Mouse (Mus musculus): ENCODE results near the gene Cox6a1.
"Not testable (repeated sequence)": the region's sequence is repeated elsewhere in the genome, so short reads cannot be mapped to it uniquely, and the experiment has no call there.

Cox6a1 gene

GRCm38 (mm10) chr5:115348546-115349224 lies at the start of gene Cox6a1:
TSS of gene Cox6a1 (minus strand) at chr5:115348981.
- peak; percentile 98 for DNase-seq (ENCODE audit: low spot score in 2 of 2)

DNA sequence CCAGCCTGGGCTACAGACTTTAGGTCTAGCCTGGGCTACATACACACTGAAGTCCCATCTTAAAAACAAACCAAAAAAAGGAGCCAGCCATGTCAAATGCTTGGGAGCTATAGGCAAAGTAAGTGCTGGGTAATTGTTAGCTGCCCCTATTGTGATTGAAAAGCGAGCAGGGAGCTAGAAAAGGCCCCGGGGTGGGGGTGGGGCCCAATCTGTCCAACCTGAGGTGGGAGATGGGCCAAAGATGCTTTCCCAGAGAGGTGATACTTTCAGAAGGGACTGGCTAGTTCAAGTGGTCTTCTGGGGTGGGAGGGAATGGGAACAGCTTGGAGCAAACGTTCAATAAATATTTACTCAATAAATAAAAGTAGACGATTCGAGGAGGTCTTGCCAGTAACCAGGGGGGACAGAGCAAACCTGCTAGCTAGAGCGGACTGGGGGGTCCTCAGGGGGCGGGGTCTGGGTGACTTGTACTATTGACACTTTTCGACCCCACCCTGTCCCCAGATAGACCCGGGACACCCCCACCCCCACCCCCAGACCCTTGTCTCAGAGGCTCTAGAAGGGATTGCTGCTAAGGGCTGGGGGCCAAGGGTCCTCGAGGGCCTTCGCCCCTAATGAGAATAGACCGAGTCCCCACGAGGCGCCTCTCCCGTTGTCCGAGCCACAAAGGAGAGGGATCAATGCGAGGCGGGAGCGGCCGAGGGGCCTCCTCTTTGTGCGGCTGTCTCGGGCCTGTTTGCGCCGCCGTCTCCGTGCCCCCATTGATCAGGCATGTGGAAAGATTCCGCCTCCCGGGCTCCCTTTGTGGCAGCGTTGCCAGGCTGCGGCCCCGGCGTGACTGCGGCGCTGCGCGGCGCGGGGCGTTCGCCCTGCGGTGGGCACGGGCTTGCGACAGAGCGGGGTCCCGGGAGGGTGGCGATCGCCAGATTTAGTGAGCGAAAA lies 49.3 kb upstream of the Cox6a1 start:
- no peak for DNase-seq (ENCODE audit: low spot score in 2 of 2)

DNA sequence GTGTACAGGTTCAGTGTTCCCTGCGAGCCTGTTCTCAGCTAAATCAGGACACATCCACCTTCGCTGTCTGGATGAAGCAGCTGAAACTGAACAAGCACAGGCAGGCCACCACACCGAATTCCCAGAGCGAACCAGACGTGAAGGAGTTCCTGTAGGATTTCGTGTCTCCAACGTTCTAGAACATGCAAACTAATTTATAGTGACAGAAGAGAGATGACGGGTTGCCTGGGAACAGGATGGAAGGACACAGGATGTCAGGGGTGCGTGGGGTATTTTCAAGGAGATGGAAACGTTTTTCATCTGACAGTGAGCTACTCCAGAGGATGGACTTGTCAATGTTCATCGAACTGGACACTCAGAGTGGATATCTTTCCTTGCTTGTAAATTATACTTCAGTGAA lies 47.9 kb upstream of the Cox6a1 start:
- no peak for DNase-seq (ENCODE audit: low spot score in 2 of 2)

- DNase-seq (ENCODE audit: low spot score in 2 of 2): no peak
Measured at GRCm38 (mm10) chr5:115394836-115395235, 46.1 kb upstream of the Cox6a1 start.

DNA sequence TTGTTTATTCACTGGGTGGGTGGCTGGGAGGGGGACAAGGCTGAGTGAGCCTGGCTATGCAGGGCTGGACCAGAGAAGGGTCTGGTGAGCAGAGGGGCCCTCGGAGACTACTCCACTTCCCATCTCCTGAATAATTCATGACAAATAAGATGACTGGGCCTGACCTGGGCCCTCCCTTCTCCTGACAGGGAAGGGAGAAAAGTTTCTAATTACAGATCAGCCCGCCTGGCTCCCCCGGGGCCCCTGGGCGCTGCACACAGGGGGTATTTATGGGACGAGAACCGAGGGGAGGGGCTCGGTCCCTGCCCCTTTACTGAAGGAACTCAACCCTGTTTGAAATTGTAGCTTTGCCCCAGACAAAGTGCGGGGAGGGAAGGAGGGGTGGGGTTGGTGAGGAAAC lies 45.4 kb upstream of the Cox6a1 start:
- DNase-seq (ENCODE audit: low spot score in 2 of 2): no peak

DNA sequence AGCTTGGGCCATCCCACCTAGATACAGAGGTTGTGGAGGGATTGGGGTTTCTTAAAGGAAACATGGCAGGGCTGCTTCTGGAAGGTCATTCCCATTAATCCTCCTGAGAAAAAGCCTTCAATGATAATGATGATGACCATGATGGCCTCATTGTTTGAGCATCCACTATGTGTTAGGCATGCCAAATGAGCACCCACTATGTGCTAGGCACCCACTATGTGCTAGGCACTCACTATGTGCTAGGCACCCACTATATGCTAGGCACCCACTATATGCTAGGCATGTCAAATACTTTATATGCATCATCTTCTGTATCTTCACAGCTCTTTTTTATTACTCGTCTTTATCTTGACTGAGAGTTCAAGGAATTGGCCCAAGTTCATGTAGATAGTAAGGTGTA lies 44.2 kb upstream of the Cox6a1 start:
- DNase-seq (ENCODE audit: low spot score in 2 of 2): no peak

DNA sequence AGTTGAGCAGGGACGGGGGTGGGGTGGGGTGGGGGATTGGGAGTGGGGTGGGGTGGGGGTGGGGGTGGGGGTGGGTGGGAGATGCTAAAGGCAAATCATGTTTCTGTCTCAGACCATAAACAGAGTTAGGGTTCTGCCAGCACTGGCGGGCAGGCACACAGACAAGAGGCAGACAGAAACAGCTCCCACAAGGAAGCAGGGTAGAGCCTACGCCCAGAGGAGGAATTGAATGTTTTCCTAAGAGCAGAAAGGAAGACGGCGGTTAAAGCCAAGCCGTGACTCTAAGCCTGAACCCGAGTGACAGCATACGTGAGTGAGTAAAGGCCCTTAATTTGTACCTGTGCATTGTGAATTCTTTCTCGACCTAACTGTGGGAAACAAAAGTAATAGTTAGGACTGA lies 43.2 kb upstream of the Cox6a1 start:
- no peak for DNase-seq (ENCODE audit: low spot score in 2 of 2)

- not testable (repeated sequence) for DNase-seq (ENCODE audit: low spot score in 2 of 2)
Measured at GRCm38 (mm10) chr5:115378882-115379281, 30.1 kb upstream of the Cox6a1 start.

DNA sequence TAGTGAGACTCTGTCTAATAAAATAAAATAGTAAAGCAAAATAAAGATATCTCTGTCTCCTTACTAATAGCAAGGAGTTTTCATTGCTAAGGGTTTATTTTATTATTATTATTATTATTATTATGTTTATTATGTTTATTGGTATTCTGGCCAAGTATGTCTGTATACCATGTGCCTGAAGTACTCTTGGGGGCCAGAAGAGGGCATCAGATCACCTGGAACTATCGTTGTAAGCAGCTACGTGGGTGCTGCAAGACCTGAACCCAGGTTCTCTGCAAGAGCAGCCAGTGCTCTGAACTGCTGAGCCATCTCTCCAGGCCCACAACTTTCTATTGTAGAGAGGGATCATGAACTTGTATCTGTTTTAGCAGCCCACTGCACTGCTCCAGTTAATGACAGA lies 26.7 kb upstream of the Cox6a1 start:
- DNase-seq (ENCODE audit: low spot score in 2 of 2): no peak

DNA sequence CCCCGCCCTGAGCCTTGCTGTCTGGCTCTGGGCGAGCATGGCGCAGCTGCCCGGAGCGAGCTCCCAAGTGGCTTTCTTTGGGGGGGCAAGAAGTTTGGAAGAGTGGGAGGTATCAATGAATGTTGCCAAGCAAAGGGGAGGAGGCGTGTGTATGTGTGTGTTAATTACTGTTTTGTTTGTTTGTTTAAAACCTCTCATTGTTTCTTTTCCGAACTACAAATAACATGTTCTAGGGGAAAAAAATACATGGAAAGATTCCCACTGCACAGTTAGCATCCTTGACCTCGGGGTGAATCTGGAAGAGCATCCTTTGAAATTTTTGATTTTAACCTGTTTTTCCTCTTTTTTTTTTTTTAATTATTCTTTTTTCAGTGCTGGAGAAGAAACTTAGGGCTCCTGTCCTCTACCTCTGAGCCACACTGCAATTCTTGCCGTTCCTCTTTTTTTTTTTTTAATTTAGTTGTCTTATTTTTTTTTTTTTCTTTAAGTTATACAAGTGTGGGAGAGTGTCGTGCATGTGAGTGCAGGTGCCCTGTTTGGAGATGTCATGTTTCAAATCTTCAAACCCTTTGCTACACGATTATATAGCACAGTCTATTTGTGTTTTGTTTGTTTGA lies 25.5 kb upstream of the Cox6a1 start:
- no peak for DNase-seq (ENCODE audit: low spot score in 2 of 2)

DNA sequence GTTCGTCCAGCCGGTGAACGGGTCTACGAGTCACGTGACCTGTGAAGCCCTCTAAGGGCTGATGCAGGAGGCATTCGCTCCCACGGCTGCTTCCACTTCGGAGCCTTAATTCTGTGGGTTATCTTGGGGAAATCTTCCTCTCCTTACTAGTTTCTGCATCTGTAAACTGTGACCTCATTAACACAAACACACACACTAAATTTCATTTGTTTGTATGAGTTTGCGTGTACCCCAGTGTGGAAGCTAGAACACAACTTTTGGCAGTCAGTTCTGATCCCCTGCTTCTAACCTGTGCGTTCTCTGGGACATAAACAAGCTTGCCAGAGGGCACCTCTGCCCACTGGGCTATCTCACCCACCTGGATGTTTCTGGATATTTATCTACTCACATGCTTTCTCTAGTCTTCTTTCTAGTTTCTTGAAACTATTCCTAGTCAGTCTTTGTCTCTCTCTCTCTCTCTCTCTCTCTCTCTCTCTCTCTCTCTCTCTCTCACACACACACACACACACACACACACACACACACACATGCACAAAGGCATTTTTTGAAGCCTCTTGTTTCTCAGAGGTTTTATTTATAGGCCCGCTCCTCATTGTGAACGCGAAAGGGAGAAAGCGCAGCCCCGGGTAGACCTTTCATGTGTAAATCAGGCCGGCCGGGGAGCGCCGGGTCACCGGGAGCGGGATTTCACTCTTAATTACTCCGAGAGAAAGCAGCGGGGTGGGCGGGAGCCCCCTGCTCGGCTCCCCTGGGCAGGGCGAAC lies 24.8 kb upstream of the Cox6a1 start:
- no peak for DNase-seq (ENCODE audit: low spot score in 2 of 2)

DNA sequence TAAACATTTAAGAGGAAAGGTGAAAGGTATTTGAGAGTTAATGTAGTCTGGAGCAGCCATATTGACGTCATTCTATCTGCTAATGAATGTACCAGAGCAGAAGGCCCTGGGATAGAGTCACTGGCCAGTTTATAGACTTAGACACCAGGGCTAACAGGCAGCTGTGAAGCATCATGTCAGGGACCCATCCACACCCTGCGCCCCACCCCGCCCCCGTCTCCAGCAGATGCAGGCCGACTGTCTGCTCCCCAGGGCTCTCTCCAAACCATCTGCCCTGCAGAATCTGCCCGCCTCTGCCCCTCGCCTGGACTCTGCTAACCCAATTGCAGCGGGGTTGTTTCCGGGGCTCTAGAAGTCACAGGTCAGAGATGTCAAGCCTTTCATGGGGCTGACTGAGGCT lies 23.0 kb upstream of the Cox6a1 start:
- DNase-seq (ENCODE audit: low spot score in 2 of 2): peak in 1 of 2 experiments; percentile 29

DNA sequence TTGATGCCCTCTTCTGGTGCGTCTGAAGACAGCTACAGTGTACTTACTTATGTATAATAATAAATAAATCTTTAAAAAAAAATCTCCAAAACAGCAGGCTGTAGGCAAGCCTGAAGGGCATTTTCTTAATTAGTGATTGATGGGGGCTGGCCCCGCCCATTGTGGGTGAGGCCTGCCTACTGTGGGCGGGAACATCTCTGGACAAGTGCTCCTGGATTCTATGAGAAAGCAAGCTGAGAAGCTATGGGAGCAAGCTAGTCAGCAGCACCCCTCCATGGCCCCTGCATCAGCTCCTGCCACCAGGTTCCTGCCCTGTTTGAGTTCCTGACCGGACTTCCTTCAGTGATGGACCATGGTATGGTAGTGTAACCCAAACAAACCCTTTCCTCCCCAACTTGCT lies 16.0 kb upstream of the Cox6a1 start:
- no peak for DNase-seq (ENCODE audit: low spot score in 2 of 2)

- no peak for DNase-seq (ENCODE audit: low spot score in 2 of 2)
Measured at GRCm38 (mm10) chr5:115362819-115363714, 14.3 kb upstream of the Cox6a1 start.

DNA sequence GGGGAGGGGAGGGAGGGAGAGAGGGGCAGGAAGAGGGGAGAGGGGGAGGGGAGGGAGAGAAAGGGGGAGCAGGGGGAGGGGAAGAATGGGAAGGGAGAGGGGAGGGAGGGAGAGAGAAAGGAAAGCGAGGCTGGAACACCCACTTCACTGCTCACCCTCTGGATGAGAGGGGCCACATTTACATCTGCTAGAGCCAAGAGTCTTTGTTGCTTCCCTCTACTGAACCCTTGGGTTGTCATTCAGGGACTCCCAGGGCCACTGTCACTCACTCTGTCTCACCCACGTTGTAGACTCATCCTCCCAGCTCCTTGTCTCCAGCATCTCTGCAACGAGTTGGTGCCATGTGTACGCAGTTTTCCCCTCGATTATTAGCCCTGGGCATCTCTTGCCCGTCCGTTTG lies 13.4 kb upstream of the Cox6a1 start:
- no peak for DNase-seq (ENCODE audit: low spot score in 2 of 2)

GRCm38 (mm10) chr5:115359851-115360372 lies 11.1 kb upstream of the Cox6a1 start:
- no peak for DNase-seq (ENCODE audit: low spot score in 2 of 2)

DNA sequence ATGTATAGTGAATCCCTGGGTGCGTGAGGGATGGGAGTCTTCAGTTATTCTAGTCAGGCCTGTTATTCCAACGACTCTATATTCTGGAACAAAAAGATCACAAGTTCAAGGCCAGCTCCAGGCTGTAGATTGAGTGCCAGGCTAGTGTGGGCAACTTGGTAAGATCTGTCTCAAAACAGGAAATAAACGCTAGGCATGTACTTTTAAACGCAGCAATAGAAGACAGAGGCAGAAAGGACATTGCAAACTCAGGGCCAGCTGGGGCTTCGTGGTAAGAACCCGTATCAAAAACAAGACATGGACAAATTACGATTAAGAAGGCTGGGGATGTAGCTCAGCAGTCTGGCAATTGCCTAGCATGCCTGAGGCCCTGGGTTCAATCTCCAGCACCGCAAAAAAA lies 10.7 kb upstream of the Cox6a1 start:
- no peak for DNase-seq (ENCODE audit: low spot score in 2 of 2)

DNA sequence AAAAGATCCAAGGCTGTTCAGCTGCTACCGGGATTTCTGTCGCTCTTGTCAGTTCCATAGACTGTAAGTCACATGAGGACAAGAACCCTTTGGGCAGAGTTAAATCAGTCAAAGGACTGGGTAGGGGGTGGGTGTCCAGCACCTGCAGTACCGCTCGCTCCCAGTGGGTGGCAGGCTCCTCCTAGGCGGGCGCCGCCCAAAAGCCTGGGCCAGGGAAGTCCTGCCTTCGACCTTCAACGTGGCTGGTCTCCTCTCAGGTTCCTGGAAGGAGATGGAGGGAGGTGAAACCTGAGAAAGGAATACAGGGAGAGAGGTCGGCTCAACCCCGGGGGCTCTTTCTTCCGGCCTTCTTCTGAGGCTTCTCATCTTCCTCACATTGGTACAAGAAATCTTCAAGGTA lies 10.1 kb upstream of the Cox6a1 start:
- peak; percentile 80 to 94 for DNase-seq (ENCODE audit: low spot score in 2 of 2)

GRCm38 (mm10) chr5:115355070-115355469 lies 6.3 kb upstream of the Cox6a1 start:
- no peak for DNase-seq (ENCODE audit: low spot score in 2 of 2)

DNA sequence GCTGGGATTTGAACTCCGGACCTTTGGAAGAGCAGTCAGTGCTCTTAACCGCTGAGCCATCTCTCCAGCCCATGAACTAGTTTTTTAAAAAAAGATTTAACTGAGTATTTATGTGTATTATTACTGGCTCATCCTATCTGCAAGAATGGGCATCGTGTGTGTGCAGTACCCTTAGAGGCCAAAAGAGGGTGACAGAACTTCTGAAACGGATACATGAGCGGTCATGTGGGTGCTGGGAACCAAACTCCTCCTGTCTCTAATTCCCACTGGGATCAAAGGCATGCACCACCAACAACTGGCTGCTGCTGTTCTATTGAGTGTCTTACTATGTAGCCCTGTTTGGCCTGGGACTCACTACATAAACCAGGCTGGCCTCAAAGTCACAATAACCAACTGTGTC lies 2.6 kb upstream of the Cox6a1 start:
- no peak for DNase-seq (ENCODE audit: low spot score in 2 of 2)

DNA sequence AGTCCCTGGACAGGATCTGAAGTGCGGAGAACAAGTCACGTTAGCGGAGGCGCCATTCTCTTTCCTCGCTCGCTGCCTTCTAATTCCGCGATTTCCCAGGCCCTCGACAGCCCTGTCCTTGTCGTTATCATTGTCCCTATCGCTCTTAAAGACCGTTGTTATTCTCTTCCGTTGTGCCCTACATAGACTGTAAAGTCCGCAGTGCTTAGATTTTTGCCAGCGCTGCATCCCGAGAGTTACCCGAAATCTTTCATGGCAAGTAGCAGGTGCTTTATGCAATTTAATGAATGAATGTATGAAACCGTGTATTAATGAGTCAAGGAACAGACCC lies 409 bp upstream of the Cox6a1 start:
- DNase-seq (ENCODE audit: low spot score in 2 of 2): no peak

Measured in urinary bladder, postnatal 4 days (tissue).